Mouse (Mus musculus) ES-Bruce4 (cell line): Measurements from ENCODE around the gene Osbpl11. TPM values are rescaled to one million over a fixed set of nuclear protein-coding genes. Genes with fewer than 3 reads are reported as not detected.

Source experiments
- H3K27ac ChIP-seq: 2 replicates; pipeline ENCODE4 v1.5.1; 2012; ENCODE audit warnings: low read length, inconsistent platforms; ENCODE audit not compliant: insufficient read depth
- H3K27me3 ChIP-seq: 2 replicates; pipeline ENCODE4 v1.6.1; 2012; ENCODE audit warnings: mild to moderate bottlenecking, low read length, inconsistent platforms; ENCODE audit not compliant: control insufficient read depth, poor library complexity, insufficient read depth, severe bottlenecking
- H3K36me3 ChIP-seq: 2 replicates; pipeline ENCODE4 v1.6.1; 2012; ENCODE audit warnings: inconsistent platforms, mild to moderate bottlenecking, low read length, moderate library complexity; ENCODE audit not compliant: control insufficient read depth, poor library complexity, insufficient read depth, severe bottlenecking
- H3K4me1 ChIP-seq: one replicate; pipeline ENCODE4 v1.8.1; 2011; ENCODE audit warnings: low read length; ENCODE audit not compliant: control insufficient read depth, insufficient read depth
- H3K4me3 ChIP-seq: 2 replicates; pipeline ENCODE4 v1.5.1; 2011; ENCODE audit warnings: low read depth, mild to moderate bottlenecking, low read length
- H3K9ac ChIP-seq: 2 replicates; pipeline ENCODE4 v1.6.1; 2012; ENCODE audit warnings: low read depth, mild to moderate bottlenecking, inconsistent platforms; ENCODE audit not compliant: poor library complexity, severe bottlenecking
- H3K9me3 ChIP-seq: replicated peaks from 2 replicates; pipeline ENCODE4 v1.6.1; 2012; ENCODE audit warnings: mild to moderate bottlenecking, low read length, inconsistent platforms; ENCODE audit not compliant: control insufficient read depth, poor library complexity, insufficient read depth, severe bottlenecking
- CTCF ChIP-seq: IDR thresholded peaks from one replicate; pipeline ENCODE4 v1.8.1; 2011; ENCODE audit warnings: low read depth, low read length
- EP300 ChIP-seq: IDR thresholded peaks from 2 replicates; pipeline ENCODE4 v1.6.1; 2011; ENCODE audit warnings: low read depth, low read length; ENCODE audit not compliant: insufficient read depth
- POLR2A ChIP-seq: IDR thresholded peaks from one replicate; pipeline ENCODE4 v1.8.1; 2011; ENCODE audit warnings: low read length; ENCODE audit not compliant: insufficient read depth
- polyA plus RNA-seq: library from polyadenylated mRNA; stranded (reverse); fragments of >200 nt; gene quantifications from 2 replicates; pipeline ENCODE4 v1.2.4, GENCODE M21; 2011; ENCODE audit warnings: low read depth; ENCODE audit not compliant: missing spikeins, insufficient read depth, insufficient read length

Gene Osbpl11
- polyA plus RNA-seq, 1 experiment: 21.4 TPM

GRCm38 (mm10) chr16:33261584-33262061, 76.8 kb downstream of the Osbpl11 start:
- Histone ChIP-seq H3K4me3 (no peak overlapping the region), H3K4me1 (no peaks in the 10 kb centered on the region), H3K9me3 (no peaks in the 10 kb centered on the region), H3K36me3 (peaks cover 8% of the 10 kb centered on the region; the same call in 1 of the 2 replicates), H3K9ac (no peak overlapping the region), H3K27me3 (no peaks in the 10 kb centered on the region), H3K27ac (no peak overlapping the region)
- TF ChIP-seq POLR2A: no peak
- TF ChIP-seq CTCF: no peak
- TF ChIP-seq EP300: no peak

- no peak overlapping the region for H3K9ac ChIP-seq
- H3K4me3 ChIP-seq: no peak overlapping the region
- peaks cover 8% of the 10 kb centered on the region; the same call in 1 of the 2 replicates for H3K36me3 ChIP-seq
- no peaks in the 10 kb centered on the region for H3K4me1 ChIP-seq
- H3K27me3 ChIP-seq: no peaks in the 10 kb centered on the region
- TF ChIP-seq CTCF: no peak
- TF ChIP-seq POLR2A: no peak
- TF ChIP-seq EP300: no peak
- no peak overlapping the region for H3K27ac ChIP-seq
- H3K9me3 ChIP-seq: no peaks in the 10 kb centered on the region
Observed at GRCm38 (mm10) chr16:33262096-33262495, 77.2 kb downstream of the Osbpl11 start.

- no peak overlapping the region for H3K27ac ChIP-seq
- H3K36me3 ChIP-seq: peaks cover 12% of the 10 kb centered on the region
- H3K9me3 ChIP-seq: no peaks in the 10 kb centered on the region
- no peak overlapping the region for H3K9ac ChIP-seq
- H3K4me1 ChIP-seq: no peaks in the 10 kb centered on the region
- TF ChIP-seq EP300 (no peak), CTCF (no peak), POLR2A (no peak)
- no peak overlapping the region for H3K4me3 ChIP-seq
- H3K27me3 ChIP-seq: no peaks in the 10 kb centered on the region
Observed at GRCm38 (mm10) chr16:33267616-33268253, 82.9 kb downstream of the Osbpl11 start.

- Histone ChIP-seq H3K9me3 (no peaks in the 10 kb centered on the region), H3K36me3 (peaks cover 5% of the 10 kb centered on the region; the same call in 1 of the 2 replicates), H3K4me3 (no peak overlapping the region), H3K4me1 (no peaks in the 10 kb centered on the region), H3K27me3 (no peaks in the 10 kb centered on the region), H3K27ac (no peak overlapping the region), H3K9ac (no peak overlapping the region)
- TF ChIP-seq EP300 (no peak), POLR2A (no peak), CTCF (no peak)
Observed at GRCm38 (mm10) chr16:33271824-33272223, 87.0 kb downstream of the Osbpl11 start.

- H3K9ac ChIP-seq: no peak overlapping the region
- H3K4me3 ChIP-seq: no peak overlapping the region
- no peaks in the 10 kb centered on the region for H3K4me1 ChIP-seq
- H3K36me3 ChIP-seq: peaks cover 7% of the 10 kb centered on the region
- TF ChIP-seq EP300: no peak
- TF ChIP-seq CTCF: no peak
- TF ChIP-seq POLR2A: no peak
- H3K27me3 ChIP-seq: no peaks in the 10 kb centered on the region
- no peak overlapping the region for H3K27ac ChIP-seq
- H3K9me3 ChIP-seq: no peaks in the 10 kb centered on the region
Observed at GRCm38 (mm10) chr16:33283079-33283478, 98.2 kb downstream of the Osbpl11 start.

- TF ChIP-seq POLR2A: no peak
- TF ChIP-seq CTCF: no peak
- TF ChIP-seq EP300: no peak
- Histone ChIP-seq H3K36me3 (peaks cover 17% of the 10 kb centered on the region), H3K9ac (no peak overlapping the region), H3K4me1 (no peaks in the 10 kb centered on the region), H3K27me3 (no peaks in the 10 kb centered on the region), H3K9me3 (peaks cover 11% of the 10 kb centered on the region), H3K27ac (no peak overlapping the region), H3K4me3 (no peak overlapping the region)
Observed at GRCm38 (mm10) chr16:33288536-33288935, 103.7 kb downstream of the Osbpl11 start.
